Mouse (Mus musculus): ENCODE measurements around the gene Nmrk1.

- TF ChIP-seq EP300 (IDR thresholded peaks at IDR 0.05; ENCODE audit: low read depth) (peak; percentile 94), CTCF (IDR thresholded peaks at IDR 0.05; ENCODE audit: low read depth) (no peak)
These were observed 60.4 kb downstream of the Nmrk1 start for GRCm38 (mm10) chr19:18692176-18692575.
